Mouse (Mus musculus) kidney, postnatal 25 days (tissue): Measurements from ENCODE around the gene BC005561.
"Not testable (repeated sequence)": the region's sequence is repeated elsewhere in the genome, so short reads cannot be mapped to it uniquely, and the experiment has no call there.

Experiments
- DNase-seq, 2 experiments: peaks; one replicate each; pipeline ENCODE4 v3.0.0; 2021; ENCODE audit warnings: mixed read lengths in 2 of 2

BC005561 gene

GRCm38 (mm10) chr5:104508195-104508891 lies at the start of gene BC005561:
Gene BC005561, plus strand, starts transcription at chr5:104508352.
- peak; percentile 87 to 93 for DNase-seq

GRCm38 (mm10) chr5:104458832-104459705 lies 49.1 kb upstream of the BC005561 start, which contains the start of gene Pkd2:
Gene Pkd2, plus strand, starts transcription at chr5:104459450.
- DNase-seq: peak; percentile 87 to 94

GRCm38 (mm10) chr5:104459706-104460455 lies 48.3 kb upstream of the BC005561 start:
- DNase-seq: peak; percentile 74 to 83

GRCm38 (mm10) chr5:104460456-104460838 lies 47.7 kb upstream of the BC005561 start:
- DNase-seq: peak; percentile 41 to 56

- DNase-seq: peak; percentile 35 to 57
Observed at GRCm38 (mm10) chr5:104460856-104461255, 47.3 kb upstream of the BC005561 start.

GRCm38 (mm10) chr5:104465279-104465678 lies 42.9 kb upstream of the BC005561 start:
- DNase-seq: no peak

- DNase-seq: peak; percentile 82 to 87
Observed at GRCm38 (mm10) chr5:104465731-104466130, 42.4 kb upstream of the BC005561 start.

- DNase-seq: no peak
Observed at GRCm38 (mm10) chr5:104466816-104467215, 41.3 kb upstream of the BC005561 start.

GRCm38 (mm10) chr5:104468586-104468985 lies 39.6 kb upstream of the BC005561 start:
- DNase-seq: no peak

- DNase-seq: peak; percentile 63 to 73
Observed at GRCm38 (mm10) chr5:104470981-104471391, 37.2 kb upstream of the BC005561 start.

- peak in 1 of 2 experiments; percentile 54 for DNase-seq
Observed at GRCm38 (mm10) chr5:104472371-104472770, 35.8 kb upstream of the BC005561 start.

- peak; percentile 53 to 68 for DNase-seq
Observed at GRCm38 (mm10) chr5:104480367-104480766, 27.8 kb upstream of the BC005561 start.

GRCm38 (mm10) chr5:104482856-104483255 lies 25.3 kb upstream of the BC005561 start:
- no peak for DNase-seq

GRCm38 (mm10) chr5:104491561-104491960 lies 16.6 kb upstream of the BC005561 start:
- peak in 1 of 2 experiments; percentile 39 for DNase-seq

GRCm38 (mm10) chr5:104504883-104505282 lies 3.3 kb upstream of the BC005561 start:
- peak; percentile 33 to 58 for DNase-seq

- DNase-seq: no peak
Observed at GRCm38 (mm10) chr5:104507829-104508194, 340 bp upstream of the BC005561 start.

GRCm38 (mm10) chr5:104511211-104511610 lies 3.1 kb downstream of the BC005561 start:
- DNase-seq: no peak

- DNase-seq: no peak
Observed at GRCm38 (mm10) chr5:104538612-104539011, 30.5 kb downstream of the BC005561 start.

GRCm38 (mm10) chr5:104539331-104539730 lies 31.2 kb downstream of the BC005561 start:
- DNase-seq: no peak

GRCm38 (mm10) chr5:104568079-104568478 lies 59.9 kb downstream of the BC005561 start:
- not testable (repeated sequence) for DNase-seq

GRCm38 (mm10) chr5:104570766-104571165 lies 62.6 kb downstream of the BC005561 start:
- peak; percentile 71 to 72 for DNase-seq

- peak; percentile 88 for DNase-seq
Observed at GRCm38 (mm10) chr5:104571282-104571921, 63.2 kb downstream of the BC005561 start.
